Mouse (Mus musculus) limb, embryonic 11.5 days (tissue): ENCODE measurements around the gene Celf2. TPM values are rescaled to one million over a fixed set of nuclear protein-coding genes. Genes with fewer than 3 reads are reported as not detected.
"Not testable (repeated sequence)": the region's sequence is repeated elsewhere in the genome, so short reads cannot be mapped to it uniquely, and the experiment has no call there.

ENCODE experiments used
- ATAC-seq: fragments of 200-750 bp; cut with Nextera tagmentation; 2 replicates; pipeline ENCODE4 v1.8.0; 2017; ENCODE audit warnings: low read depth; ENCODE audit not compliant: insufficient number of reproducible peaks, low FRiP score, low TSS enrichment
- DNase-seq: peaks from one replicate; pipeline ENCODE4 v3.0.0-alpha.2; 2015; ENCODE audit warnings: low spot score
- H3K27ac ChIP-seq: fragments of 300-500 bp; sonication (generic); replicated peaks from 2 replicates; pipeline ENCODE4 v1.5.1; 2014; ENCODE audit warnings: low read depth, mild to moderate bottlenecking, low read length
- H3K27me3 ChIP-seq: fragments of 300-500 bp; sonication (generic); 2 replicates; pipeline ENCODE4 v1.6.1; 2014; ENCODE audit warnings: mild to moderate bottlenecking, low read length, mixed read lengths; ENCODE audit not compliant: control insufficient read depth, insufficient read depth
- H3K36me3 ChIP-seq: fragments of 300-500 bp; sonication (generic); 2 replicates; pipeline ENCODE4 v1.6.1; 2014; ENCODE audit warnings: mild to moderate bottlenecking, low read length, moderate library complexity, mixed read lengths; ENCODE audit not compliant: control insufficient read depth, insufficient read depth
- H3K4me1 ChIP-seq: fragments of 300-500 bp; sonication (generic); 2 replicates; pipeline ENCODE4 v1.6.1; 2014; ENCODE audit warnings: low read length, mixed read lengths; ENCODE audit not compliant: control insufficient read depth, insufficient read depth
- H3K4me2 ChIP-seq: fragments of 300-500 bp; sonication (generic); 2 replicates; pipeline ENCODE4 v1.6.1; 2014; ENCODE audit warnings: low read depth, mild to moderate bottlenecking, moderate library complexity; ENCODE audit not compliant: severe bottlenecking
- H3K4me3 ChIP-seq: fragments of 300-500 bp; sonication (generic); 2 replicates; pipeline ENCODE4 v1.5.1; 2014; ENCODE audit warnings: low read depth, low read length
- H3K9ac ChIP-seq: fragments of 300-500 bp; sonication (generic); 2 replicates; pipeline ENCODE4 v1.6.1; 2014; ENCODE audit warnings: mild to moderate bottlenecking, low read length
- H3K9me3 ChIP-seq: fragments of 300-500 bp; sonication (generic); 2 replicates; pipeline ENCODE4 v1.6.1; 2016; ENCODE audit warnings: low read length; ENCODE audit not compliant: control insufficient read depth
- WGBS: fragments of 180-500 bp; shearing (Covaris S2); extraction: QIAGEN DNeasy Blood & Tissue Kit; methylation state at CpG from one replicate; pipeline ENCODE4 v1.1.7; 2014; 5-methylcytosine and 5-hydroxymethylcytosine counted together
- polyA plus RNA-seq: library from polyadenylated mRNA; unstranded; fragments of >200 nt; fragmentation: Nextera tagmentation; extraction: Ambion mirVana; gene quantifications from 2 replicates; pipeline ENCODE4 v1.2.1, GENCODE M21; 2014

Celf2 gene
- polyA plus RNA-seq: 24.1 and 29.3 TPM in 2 replicates

DNA sequence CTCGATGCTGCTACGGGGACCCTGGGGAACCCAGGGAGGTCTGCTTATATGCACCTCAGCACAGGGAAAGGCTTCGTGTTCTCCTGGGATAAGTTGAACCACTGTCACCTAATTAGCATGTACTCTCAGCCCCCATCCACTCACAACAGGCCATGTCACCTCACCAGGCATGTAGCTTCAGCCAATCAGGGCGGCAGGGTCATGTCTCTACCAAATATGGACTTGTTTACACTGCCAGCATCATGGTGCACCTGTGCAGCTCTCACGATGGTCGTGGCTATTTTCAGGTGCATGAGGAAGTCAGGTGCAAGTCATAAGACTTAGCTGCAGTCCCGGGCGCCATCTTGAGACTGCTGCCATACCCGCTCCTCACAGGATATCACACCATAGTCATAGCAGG is at the start of gene Celf2:
Celf2 (minus strand) TSS at position 101 of the 400 bp plus-strand sequence.
- H3K27me3 ChIP-seq, H3K27ac ChIP-seq, DNase-seq, H3K4me3 ChIP-seq, H3K9ac ChIP-seq, H3K9me3 ChIP-seq, H3K4me2 ChIP-seq, ATAC-seq, H3K36me3 ChIP-seq, H3K4me1 ChIP-seq: not testable (repeated sequence)
- 91% methylated on average over 9 of the region's 9 CpGs for whole genome bisulfite sequencing

DNA sequence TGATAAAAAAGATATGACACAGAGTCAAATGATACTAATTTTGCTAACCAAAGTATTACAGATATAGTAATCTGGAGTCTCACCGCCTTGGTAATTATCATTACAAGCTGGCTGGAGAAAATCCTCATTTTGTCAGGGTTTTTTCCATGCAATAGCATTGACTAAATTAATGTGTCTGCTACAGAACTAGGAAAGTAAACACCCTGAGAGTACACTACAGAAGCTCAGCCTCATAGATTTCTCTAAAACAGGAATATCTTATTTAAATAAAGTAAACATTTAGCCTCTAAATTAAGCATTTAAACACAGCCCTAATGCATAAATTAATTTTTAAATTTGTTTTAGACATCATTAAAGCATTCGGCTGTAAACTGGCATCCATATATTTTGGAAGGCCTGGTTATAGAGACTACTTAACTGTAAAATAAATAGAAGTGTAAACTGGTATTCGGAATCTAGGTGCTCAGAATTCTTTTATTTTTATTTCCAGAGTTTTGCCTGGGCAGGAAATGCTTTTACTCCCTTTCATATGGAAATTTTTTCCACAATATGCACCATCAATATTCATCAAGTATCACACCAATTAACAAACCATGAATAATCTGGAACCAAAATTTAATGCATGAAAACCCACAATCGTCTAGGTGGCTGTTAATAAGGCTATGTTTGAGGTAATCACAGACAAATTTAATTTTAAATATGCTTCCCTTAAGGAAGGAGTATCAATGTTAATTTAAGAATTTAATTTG is 46.0 kb upstream of the Celf2 start:
- no peak overlapping the region for H3K9ac ChIP-seq
- no peaks in the 10 kb centered on the region for H3K9me3 ChIP-seq
- H3K4me3 ChIP-seq: no peak overlapping the region
- no peak overlapping the region for H3K4me2 ChIP-seq
- H3K4me1 ChIP-seq: no peaks in the 10 kb centered on the region
- H3K36me3 ChIP-seq: no peaks in the 10 kb centered on the region
- WGBS: 85% methylated on average over 4 of the region's 4 CpGs
- H3K27ac ChIP-seq: no peak overlapping the region
- no peak for DNase-seq
- no peaks in the 10 kb centered on the region for H3K27me3 ChIP-seq
- ATAC-seq: no peak

DNA sequence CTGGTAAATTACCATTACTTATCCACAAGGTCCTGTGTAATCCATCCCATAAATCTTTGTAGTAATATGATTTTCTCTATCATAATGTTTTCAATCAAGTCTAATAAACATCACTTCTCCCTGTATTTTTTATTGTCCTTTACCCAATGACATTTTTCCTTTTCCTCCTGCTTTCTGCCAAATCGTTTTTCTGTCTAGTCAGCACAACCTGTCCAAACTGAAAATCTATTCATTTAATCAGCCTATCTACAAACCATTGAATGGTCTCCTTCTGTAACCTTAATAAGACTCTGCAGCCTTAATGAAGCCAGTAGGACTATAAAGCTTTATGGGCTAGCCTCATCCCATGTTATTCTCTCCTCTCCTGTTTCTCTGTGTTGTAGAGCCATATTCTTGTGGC is 45.2 kb upstream of the Celf2 start:
- Histone ChIP-seq H3K4me3 (no peak overlapping the region), H3K27me3 (no peaks in the 10 kb centered on the region), H3K9me3 (no peaks in the 10 kb centered on the region), H3K4me2 (no peak overlapping the region), H3K4me1 (no peaks in the 10 kb centered on the region), H3K36me3 (no peaks in the 10 kb centered on the region), H3K9ac (no peak overlapping the region), H3K27ac (no peak overlapping the region)
- WGBS: 54% methylated on average over 1 of the region's 1 CpGs
- DNase-seq (no peak), ATAC-seq (no peak)

DNA sequence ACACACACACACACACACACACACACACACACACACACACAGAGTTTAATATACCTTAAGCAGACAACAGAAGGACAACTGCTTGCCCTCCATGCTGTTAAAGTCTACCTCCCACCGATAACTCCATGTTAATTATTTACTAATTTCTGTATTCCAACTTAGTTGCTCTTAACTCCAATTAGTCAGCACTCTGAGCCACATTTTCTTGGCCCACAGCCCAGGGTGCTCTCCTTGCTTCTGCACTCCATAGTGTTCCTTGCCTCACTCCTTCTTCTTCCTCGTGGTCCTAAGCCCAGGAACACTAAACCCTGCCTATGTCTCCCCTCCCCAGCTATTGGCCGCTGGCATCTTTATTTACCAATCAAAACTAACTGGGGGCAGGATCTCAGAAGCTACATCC is 43.5 kb upstream of the Celf2 start:
- Histone ChIP-seq H3K27ac (no peak overlapping the region), H3K4me2 (no peak overlapping the region), H3K4me3 (no peak overlapping the region), H3K36me3 (no peaks in the 10 kb centered on the region), H3K27me3 (no peaks in the 10 kb centered on the region), H3K9ac (no peak overlapping the region), H3K9me3 (no peaks in the 10 kb centered on the region), H3K4me1 (no peaks in the 10 kb centered on the region)
- 75% methylated on average over 3 of the region's 3 CpGs for WGBS
- no peak for DNase-seq
- no peak for ATAC-seq

DNA sequence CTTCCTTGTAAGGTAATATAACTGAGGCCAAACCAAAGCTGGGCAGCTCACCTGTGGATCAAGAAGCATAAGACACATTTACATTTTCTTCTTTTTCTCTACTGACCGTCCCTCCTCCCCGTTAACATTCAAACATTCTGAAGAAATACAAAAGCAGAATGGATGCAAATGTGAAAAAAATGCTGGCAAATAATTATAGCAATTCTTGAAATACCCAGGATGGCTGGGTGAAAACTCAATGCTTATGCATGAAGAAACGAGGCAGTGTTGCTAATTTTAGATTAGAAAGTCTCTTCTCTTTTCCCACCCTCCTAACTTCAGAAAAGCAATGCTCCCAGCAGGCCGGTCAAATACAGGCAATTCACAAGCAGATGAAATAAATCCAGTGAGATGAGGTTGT is 39.5 kb upstream of the Celf2 start:
- Histone ChIP-seq H3K9ac (no peak overlapping the region), H3K4me1 (no peaks in the 10 kb centered on the region), H3K4me3 (no peak overlapping the region), H3K27ac (no peak overlapping the region), H3K27me3 (no peaks in the 10 kb centered on the region), H3K9me3 (no peaks in the 10 kb centered on the region), H3K4me2 (no peak overlapping the region), H3K36me3 (no peaks in the 10 kb centered on the region)
- 78% methylated on average over 4 of the region's 4 CpGs for WGBS
- ATAC-seq (no peak), DNase-seq (no peak)

DNA sequence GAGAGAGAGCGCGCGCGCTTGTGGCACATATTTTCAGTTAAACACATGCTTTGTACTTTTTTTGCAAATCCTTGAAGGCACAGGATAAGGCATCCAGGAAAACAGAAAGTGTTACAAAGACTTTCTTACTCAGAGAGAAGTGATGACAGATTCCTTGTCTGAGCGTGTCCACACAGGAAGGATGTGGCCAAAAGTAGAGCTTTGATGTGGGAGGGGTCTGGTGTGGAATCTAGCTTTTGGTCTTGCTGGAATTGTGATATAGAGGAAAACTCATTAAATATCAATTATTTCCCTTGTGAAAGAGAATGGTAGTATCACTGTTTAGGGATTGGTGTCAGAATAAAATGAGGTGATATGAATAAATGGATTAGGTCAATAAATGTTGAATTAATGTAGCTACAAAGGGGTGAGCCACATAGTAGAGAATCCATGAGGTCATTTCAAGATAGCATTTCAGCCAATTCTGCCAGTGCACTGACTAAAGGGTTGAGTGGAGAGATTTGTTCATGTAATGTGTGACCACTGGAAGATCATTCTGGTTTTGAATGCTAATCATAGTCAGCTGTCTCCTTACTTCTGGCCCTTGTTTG is 25.3 kb upstream of the Celf2 start:
- H3K9me3 ChIP-seq: no peaks in the 10 kb centered on the region
- no peak overlapping the region for H3K4me2 ChIP-seq
- H3K27me3 ChIP-seq: no peaks in the 10 kb centered on the region
- DNase-seq (no peak), ATAC-seq (no peak)
- H3K4me3 ChIP-seq: no peak overlapping the region
- H3K36me3 ChIP-seq: no peaks in the 10 kb centered on the region
- H3K4me1 ChIP-seq: peaks cover 3% of the 10 kb centered on the region; the same call in 1 of the 2 replicates
- H3K9ac ChIP-seq: no peak overlapping the region
- WGBS: 93% methylated on average over 5 of the region's 5 CpGs
- H3K27ac ChIP-seq: no peak overlapping the region

DNA sequence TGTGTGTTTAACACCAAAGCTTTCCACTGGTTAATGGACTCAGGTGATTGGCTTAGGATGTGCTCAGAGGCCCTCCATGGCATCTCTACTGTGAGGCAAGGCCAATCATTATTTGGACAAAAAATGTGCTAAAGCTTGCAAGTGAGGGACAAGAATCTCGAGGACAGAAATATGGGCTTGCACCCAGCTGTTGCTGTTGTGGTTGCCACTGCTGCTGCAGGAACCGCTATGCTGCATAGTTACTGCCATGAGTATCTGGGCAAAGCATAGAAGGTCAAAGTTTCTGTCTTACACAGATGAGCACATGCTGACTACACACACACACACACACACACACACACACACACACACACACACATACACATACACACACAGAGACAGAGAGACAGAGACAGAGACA is 24.8 kb upstream of the Celf2 start:
- DNase-seq: no peak
- ATAC-seq: no peak
- Histone ChIP-seq H3K9ac (no peak overlapping the region), H3K9me3 (no peaks in the 10 kb centered on the region), H3K36me3 (no peaks in the 10 kb centered on the region), H3K27me3 (no peaks in the 10 kb centered on the region), H3K4me2 (no peak overlapping the region), H3K4me1 (peaks cover 3% of the 10 kb centered on the region; the same call in 1 of the 2 replicates), H3K27ac (no peak overlapping the region), H3K4me3 (no peak overlapping the region)
- WGBS: 81% methylated on average over 2 of the region's 2 CpGs

DNA sequence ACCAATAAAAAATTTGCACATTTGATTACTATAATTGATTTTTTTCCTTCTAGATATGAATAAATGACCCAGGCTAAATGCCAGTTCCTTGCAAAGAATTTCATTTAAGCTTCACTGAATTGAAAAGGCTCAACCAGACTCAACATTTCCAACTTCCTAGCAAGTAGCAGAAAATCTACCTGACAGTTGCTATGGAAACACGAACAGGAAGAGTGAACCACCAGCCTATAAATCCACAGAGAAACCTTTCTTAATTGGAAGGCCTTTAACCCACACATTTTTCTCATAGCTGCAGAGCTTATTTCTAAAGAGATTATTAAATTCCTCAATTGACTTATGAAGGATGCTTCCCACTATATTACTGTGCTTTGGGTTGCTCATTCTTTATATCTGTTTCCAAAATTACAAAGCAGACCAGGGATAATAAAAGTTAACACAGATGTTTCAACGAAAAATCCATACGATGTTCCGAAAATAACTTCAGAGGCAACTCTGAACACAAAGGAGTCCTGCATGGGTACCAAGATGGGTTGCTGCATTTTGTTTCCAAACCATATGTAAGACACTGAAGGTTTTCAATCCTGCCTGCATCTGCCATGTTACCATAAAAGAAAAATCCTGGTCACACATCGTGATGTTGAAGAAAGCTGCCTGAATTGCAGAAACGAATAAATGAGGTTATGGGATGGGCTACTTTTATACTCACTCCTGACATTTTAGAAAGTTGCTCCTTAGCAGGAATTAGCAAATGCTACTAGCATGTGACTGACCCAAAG is 22.0 kb upstream of the Celf2 start:
- no peak overlapping the region for H3K9ac ChIP-seq
- peaks cover 3% of the 10 kb centered on the region; the same call in 1 of the 2 replicates for H3K4me1 ChIP-seq
- H3K27me3 ChIP-seq: no peaks in the 10 kb centered on the region
- DNase-seq (no peak), ATAC-seq (no peak)
- no peak overlapping the region for H3K4me3 ChIP-seq
- H3K36me3 ChIP-seq: no peaks in the 10 kb centered on the region
- H3K9me3 ChIP-seq: no peaks in the 10 kb centered on the region
- no peak overlapping the region for H3K27ac ChIP-seq
- 61% methylated on average over 6 of the region's 6 CpGs for WGBS
- H3K4me2 ChIP-seq: no peak overlapping the region
